Mouse (Mus musculus): ENCODE data around the gene Npdc1.

GRCm38 (mm10) chr2:25450853-25451647 lies 51.9 kb downstream of the Npdc1 start:
- TF ChIP-seq POLR2A (IDR thresholded peaks at IDR 0.05; ENCODE audit: insufficient read length, low read depth) (no peak), CEBPB (IDR thresholded peaks at IDR 0.05; ENCODE audit: insufficient read depth, poor library complexity, severe bottlenecking) (no peak), MAX (IDR thresholded peaks at IDR 0.05; ENCODE audit: low read depth) (no peak), TCF12 (IDR thresholded peaks at IDR 0.05; ENCODE audit: insufficient read depth, poor library complexity, severe bottlenecking) (no peak), USF1 (IDR thresholded peaks at IDR 0.05; ENCODE audit: low read depth) (no peak)

All from myocyte (in vitro differentiated cells).